Mouse (Mus musculus) heart, embryonic 11.5 days (tissue): Measurements from ENCODE around the gene Trabd2b. TPM values are rescaled to one million over a fixed set of nuclear protein-coding genes. Genes with fewer than 3 reads are reported as not detected.

ENCODE experiments used
- ATAC-seq: fragments of 200-750 bp; cut with Nextera tagmentation; replicated peaks from 2 replicates; pipeline ENCODE4 v1.8.0; 2017; ENCODE audit warnings: moderate library complexity; ENCODE audit not compliant: insufficient number of reproducible peaks, low FRiP score, low TSS enrichment
- H3K27ac ChIP-seq: fragments of 300-500 bp; sonication (generic); 2 replicates; pipeline ENCODE4 v1.5.1; 2014; ENCODE audit warnings: mild to moderate bottlenecking, low read depth, low read length
- H3K27me3 ChIP-seq: fragments of 300-500 bp; sonication (generic); 2 replicates; pipeline ENCODE4 v1.6.1; 2014; ENCODE audit warnings: mild to moderate bottlenecking, low read length, mixed read lengths; ENCODE audit not compliant: control insufficient read depth, insufficient read depth
- H3K36me3 ChIP-seq: fragments of 300-500 bp; sonication (generic); 2 replicates; pipeline ENCODE4 v1.6.1; 2014; ENCODE audit warnings: mild to moderate bottlenecking, low read length, moderate library complexity, mixed read lengths; ENCODE audit not compliant: control insufficient read depth, insufficient read depth
- H3K4me1 ChIP-seq: fragments of 300-500 bp; sonication (generic); 2 replicates; pipeline ENCODE4 v1.6.1; 2014; ENCODE audit warnings: low read length; ENCODE audit not compliant: control insufficient read depth, insufficient read depth
- H3K4me2 ChIP-seq: fragments of 300-500 bp; sonication (generic); 2 replicates; pipeline ENCODE4 v1.6.1; 2014; ENCODE audit warnings: mild to moderate bottlenecking, moderate library complexity
- H3K4me3 ChIP-seq: fragments of 300-500 bp; sonication (generic); 2 replicates; pipeline ENCODE4 v1.5.1; 2014; ENCODE audit warnings: low read depth, low read length
- H3K9ac ChIP-seq: fragments of 300-500 bp; sonication (generic); 2 replicates; pipeline ENCODE4 v1.6.1; 2014; ENCODE audit warnings: mild to moderate bottlenecking, low read depth, low read length, moderate library complexity
- H3K9me3 ChIP-seq: fragments of 300-500 bp; sonication (generic); replicated peaks from 2 replicates; pipeline ENCODE4 v1.6.1; 2016; ENCODE audit warnings: low read length; ENCODE audit not compliant: control insufficient read depth
- WGBS: fragments of 180-500 bp; shearing (Covaris S2); extraction: QIAGEN DNeasy Blood & Tissue Kit; methylation state at CpG from one replicate; pipeline ENCODE4 v1.1.7; 2014; ENCODE audit not compliant: insufficient replicate concordance; 5-methylcytosine and 5-hydroxymethylcytosine counted together
- polyA plus RNA-seq: library from polyadenylated mRNA; unstranded; fragments of >200 nt; fragmentation: Nextera tagmentation; extraction: Ambion mirVana; gene quantifications from 2 replicates; pipeline ENCODE4 v1.2.1, GENCODE M21; 2014

The Trabd2b gene
- polyA plus RNA-seq, 1 experiment from 2014 or later = 1.5 TPM

DNA sequence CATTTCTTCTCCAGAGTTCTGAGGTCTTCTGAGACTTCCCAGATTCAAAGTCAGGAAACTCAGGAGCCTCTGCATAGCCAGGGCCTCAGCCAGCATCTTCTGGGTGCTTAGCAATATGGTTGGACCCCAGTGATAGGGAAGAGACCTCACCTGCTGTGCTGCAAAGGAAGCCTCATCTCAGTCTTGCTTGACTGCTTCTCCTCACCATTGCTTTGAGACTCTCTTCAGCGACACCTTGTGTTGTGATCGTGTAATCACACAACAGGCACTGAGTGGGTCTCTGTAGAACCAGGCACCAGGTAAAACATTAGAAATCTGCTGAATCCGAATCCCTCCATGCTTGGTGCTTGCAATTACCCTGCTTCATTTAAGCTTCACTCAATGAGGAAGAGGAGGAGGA lies 230.6 kb downstream of the Trabd2b start:
- no peak overlapping the region for H3K27ac ChIP-seq
- H3K9ac ChIP-seq = no peak overlapping the region
- 9% methylated on average over 3 of the region's 3 CpGs for WGBS
- no peaks in the 10 kb centered on the region for H3K4me1 ChIP-seq
- no peak overlapping the region for H3K4me2 ChIP-seq
- no peak overlapping the region for H3K4me3 ChIP-seq
- no peaks in the 10 kb centered on the region for H3K36me3 ChIP-seq
- no peak for ATAC-seq
- peaks cover 47% of the 10 kb centered on the region for H3K27me3 ChIP-seq
- H3K9me3 ChIP-seq = no peaks in the 10 kb centered on the region

DNA sequence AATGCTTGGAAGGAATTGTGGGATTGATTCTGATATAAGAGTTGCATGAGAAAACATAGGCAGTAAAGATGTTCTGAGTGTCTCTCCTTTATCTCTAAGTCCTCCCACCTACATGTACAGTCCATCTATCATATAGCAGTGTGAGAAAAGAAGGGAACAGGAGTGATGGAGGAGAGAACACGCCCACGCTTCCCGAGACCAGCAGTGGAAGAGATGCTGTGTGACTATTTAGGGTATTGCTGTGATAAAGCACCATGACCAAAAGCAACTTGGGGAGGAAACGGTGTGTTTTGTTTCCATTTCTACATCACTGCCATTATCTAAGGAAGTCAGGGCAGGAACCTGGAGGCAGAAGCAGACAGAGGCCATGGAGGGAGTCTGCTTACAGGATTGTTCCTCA lies 235.9 kb downstream of the Trabd2b start:
- peaks cover 30% of the 10 kb centered on the region for H3K27me3 ChIP-seq
- 62% methylated on average over 4 of the region's 4 CpGs for WGBS
- no peak overlapping the region for H3K4me2 ChIP-seq
- ATAC-seq = no peak
- H3K4me1 ChIP-seq = no peaks in the 10 kb centered on the region
- no peaks in the 10 kb centered on the region for H3K9me3 ChIP-seq
- no peak overlapping the region for H3K4me3 ChIP-seq
- no peak overlapping the region for H3K27ac ChIP-seq
- H3K9ac ChIP-seq = no peak overlapping the region
- no peaks in the 10 kb centered on the region for H3K36me3 ChIP-seq

DNA sequence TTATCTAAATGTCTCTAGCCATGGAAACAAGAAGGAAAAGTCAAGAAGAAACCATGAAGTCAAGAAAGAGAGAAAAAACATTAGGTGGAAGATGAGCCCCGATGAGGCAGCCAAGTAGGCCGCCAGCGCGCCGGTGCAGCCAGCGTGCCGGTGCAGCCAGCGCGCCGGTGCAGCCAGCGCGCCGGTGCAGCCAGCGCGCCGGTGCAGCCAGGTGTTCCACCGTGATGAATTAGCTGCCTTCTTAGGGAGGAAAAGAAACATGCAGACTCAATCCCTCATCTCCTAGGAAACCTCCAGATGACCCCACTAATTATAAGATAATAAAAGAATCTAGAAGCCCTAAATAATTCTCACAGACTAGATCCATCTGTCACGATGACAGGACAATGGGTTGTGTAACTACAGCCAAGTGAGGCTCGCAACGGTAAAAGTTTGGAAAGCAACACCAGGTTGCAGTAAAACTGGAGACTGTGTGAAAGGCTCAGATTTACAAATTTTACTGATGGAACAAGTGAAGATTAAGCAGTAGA lies 237.2 kb downstream of the Trabd2b start:
- peaks cover 39% of the 10 kb centered on the region for H3K27me3 ChIP-seq
- no peak for ATAC-seq
- 72% methylated on average over 20 of the region's 20 CpGs for WGBS

DNA sequence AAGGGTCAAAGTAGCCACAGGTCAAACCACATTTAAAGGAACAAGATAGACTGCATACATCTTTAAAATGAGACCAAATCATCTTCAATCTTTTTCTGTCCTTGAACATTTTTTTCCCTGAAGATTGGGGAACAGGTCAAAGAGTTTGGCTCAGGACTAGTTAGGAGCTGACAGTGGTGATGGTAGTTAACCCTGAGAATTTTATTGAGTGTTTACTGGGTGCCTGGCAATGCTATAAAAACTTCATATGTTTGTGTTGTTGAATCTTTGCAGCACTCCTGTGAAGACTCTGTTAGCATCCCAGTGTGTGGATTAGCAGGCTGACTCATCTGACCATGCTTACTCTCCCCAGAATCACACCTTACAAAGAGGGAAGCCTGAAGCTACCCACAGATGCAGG lies 238.8 kb downstream of the Trabd2b start:
- H3K9me3 ChIP-seq = no peaks in the 10 kb centered on the region
- H3K27ac ChIP-seq = no peak overlapping the region
- no peaks in the 10 kb centered on the region for H3K36me3 ChIP-seq
- H3K27me3 ChIP-seq = peaks cover 41% of the 10 kb centered on the region
- H3K4me1 ChIP-seq = peaks cover 3% of the 10 kb centered on the region; the same call in 1 of the 2 replicates
- H3K9ac ChIP-seq = no peak overlapping the region
- ATAC-seq = no peak
- H3K4me2 ChIP-seq = no peak overlapping the region
- no peak overlapping the region for H3K4me3 ChIP-seq

More for the DNA sequence above, 237.2 kb downstream of the Trabd2b start:
- Histone ChIP-seq H3K27ac (no peak overlapping the region), H3K36me3 (no peaks in the 10 kb centered on the region), H3K9me3 (no peaks in the 10 kb centered on the region), H3K4me3 (no peak overlapping the region), H3K9ac (no peak overlapping the region), H3K4me2 (no peak overlapping the region), H3K4me1 (peaks cover 2% of the 10 kb centered on the region; the same call in 1 of the 2 replicates)

DNA sequence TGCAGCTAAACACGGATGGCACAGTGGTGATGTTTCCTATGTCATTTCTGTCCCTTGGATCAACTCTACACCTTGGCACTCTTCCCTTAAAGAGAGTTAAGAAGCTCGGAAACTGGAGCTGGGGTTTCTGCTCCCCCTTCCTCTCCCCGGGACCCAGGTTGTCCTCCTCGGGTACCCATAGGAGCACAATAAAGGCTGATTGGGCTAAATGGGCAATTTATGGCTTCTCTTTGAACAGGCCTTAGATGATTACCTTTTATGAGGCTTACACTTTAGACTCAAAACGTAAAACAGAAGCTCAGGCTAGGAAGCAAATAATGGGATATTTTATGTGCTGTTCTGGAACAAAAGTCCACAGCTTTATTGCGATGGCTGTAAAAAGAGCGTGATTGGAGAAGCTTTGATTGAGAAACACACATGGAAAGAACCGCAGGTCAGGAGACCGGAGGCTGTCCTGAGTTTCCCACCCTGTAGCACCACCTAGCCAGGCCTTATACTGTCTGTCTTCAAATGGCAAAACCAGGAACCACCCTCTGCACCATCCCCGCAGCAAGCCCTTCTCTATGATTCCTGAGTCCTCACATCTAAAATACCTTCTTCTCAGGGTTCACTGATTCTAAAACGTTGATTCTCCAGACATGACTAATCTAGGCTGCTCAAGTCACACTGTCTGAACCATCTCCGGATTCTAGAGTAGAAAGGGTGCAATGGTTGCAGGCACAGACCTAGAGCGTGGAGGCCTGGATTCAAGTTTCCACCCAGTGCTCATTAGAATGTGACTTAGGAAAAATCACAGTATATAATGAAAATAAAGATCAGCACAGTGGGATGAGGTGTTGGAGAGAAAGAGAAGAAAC lies 240.5 kb downstream of the Trabd2b start:
- 64% methylated on average over 13 of the region's 13 CpGs for WGBS
- Histone ChIP-seq H3K27ac (no peak overlapping the region), H3K4me3 (no peak overlapping the region), H3K4me2 (no peak overlapping the region), H3K9ac (no peak overlapping the region), H3K36me3 (no peaks in the 10 kb centered on the region), H3K9me3 (no peaks in the 10 kb centered on the region), H3K4me1 (peaks cover 5% of the 10 kb centered on the region; the same call in 1 of the 2 replicates), H3K27me3 (peaks cover 40% of the 10 kb centered on the region)
- ATAC-seq = no peak

DNA sequence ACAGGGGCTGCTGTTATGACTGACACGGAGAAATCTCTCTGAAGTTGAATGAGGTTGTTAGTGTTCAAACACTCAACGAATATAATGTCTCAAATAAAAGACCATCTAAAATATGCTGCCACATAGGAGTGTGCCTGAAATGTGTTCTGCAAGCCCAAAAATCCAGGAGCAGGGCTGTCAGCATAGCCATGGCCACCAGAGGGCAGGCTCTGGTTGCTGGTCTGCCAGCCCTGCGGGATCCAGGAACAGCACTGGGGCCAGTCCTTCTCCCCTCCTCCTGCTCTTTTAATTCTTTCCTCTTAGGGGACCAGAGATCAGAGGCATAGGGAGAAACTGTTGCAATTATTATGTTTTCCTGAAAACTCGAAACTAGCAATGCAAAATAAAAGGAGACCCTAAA lies 241.2 kb downstream of the Trabd2b start:
- Histone ChIP-seq H3K27me3 (peaks cover 40% of the 10 kb centered on the region), H3K9me3 (no peaks in the 10 kb centered on the region), H3K4me1 (peaks cover 5% of the 10 kb centered on the region; the same call in 1 of the 2 replicates), H3K4me2 (no peak overlapping the region), H3K4me3 (no peak overlapping the region), H3K9ac (no peak overlapping the region), H3K36me3 (no peaks in the 10 kb centered on the region), H3K27ac (no peak overlapping the region)
- ATAC-seq = no peak
- WGBS = 5% methylated on average over 4 of the region's 4 CpGs

DNA sequence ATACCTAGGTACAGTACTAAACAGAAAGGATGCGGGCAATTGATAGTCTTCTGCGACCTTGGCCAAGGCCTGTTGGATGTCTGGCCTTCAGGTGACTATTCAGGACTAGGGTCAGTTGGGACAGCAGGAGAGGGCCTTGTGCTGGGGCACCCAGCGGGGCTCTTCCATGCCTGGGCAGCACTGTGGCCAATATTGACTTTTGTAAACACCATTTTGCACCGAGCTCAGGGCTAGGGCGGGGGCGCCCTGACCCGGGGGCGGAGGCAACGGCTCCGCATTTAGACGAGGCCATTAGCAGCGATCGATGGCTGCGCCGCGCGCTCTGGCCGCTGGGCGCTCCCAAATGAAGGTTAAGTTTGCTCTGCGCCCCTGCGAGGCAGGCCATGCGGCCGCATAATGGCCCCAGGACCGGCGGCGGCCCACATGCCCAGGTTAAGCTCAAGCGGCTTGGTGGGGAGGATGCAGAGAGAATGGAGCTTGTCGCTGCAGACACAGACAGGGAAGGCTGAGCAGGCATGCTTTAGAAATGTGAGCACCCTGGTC lies 242.1 kb downstream of the Trabd2b start:
- H3K4me2 ChIP-seq = peak overlapping the region; percentile 40
- H3K27me3 ChIP-seq = peaks cover 40% of the 10 kb centered on the region
- no peak overlapping the region for H3K27ac ChIP-seq
- H3K9me3 ChIP-seq = no peaks in the 10 kb centered on the region
- H3K4me3 ChIP-seq = 0 out of 2 replicates have a peak overlapping the region, but pooled peaks have one; percentile 5
- no peak overlapping the region for H3K9ac ChIP-seq
- 9% methylated on average over 28 of the region's 28 CpGs for WGBS
- ATAC-seq = no peak
- H3K4me1 ChIP-seq = peaks cover 5% of the 10 kb centered on the region; the same call in 1 of the 2 replicates
- no peaks in the 10 kb centered on the region for H3K36me3 ChIP-seq

DNA sequence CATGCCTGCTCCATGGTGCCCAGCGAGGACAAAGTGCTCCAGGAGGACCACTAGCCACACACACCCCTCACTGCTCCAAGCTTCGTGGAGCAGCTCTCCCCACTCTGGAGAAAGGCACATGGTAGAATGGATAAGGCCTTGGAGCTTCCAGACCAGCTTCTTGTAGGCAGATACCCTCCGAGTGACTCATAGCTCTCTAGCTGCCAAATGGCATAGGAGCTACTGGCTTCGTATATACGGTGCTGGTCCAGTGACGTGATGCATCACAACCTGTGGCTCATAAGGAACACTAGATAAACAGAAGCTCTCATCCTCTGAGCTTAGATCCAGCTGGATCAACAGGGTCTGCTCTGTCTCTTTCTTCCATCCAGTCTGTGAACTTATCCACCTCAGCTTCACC lies 244.0 kb downstream of the Trabd2b start:
- H3K27me3 ChIP-seq = peaks cover 40% of the 10 kb centered on the region
- 70% methylated on average over 6 of the region's 6 CpGs for WGBS

More for the DNA sequence above, 244.0 kb downstream of the Trabd2b start:
- Histone ChIP-seq H3K4me1 (peaks cover 5% of the 10 kb centered on the region; the same call in 1 of the 2 replicates), H3K9me3 (no peaks in the 10 kb centered on the region), H3K36me3 (no peaks in the 10 kb centered on the region), H3K27ac (no peak overlapping the region), H3K9ac (no peak overlapping the region), H3K4me2 (no peak overlapping the region), H3K4me3 (no peak overlapping the region)
- ATAC-seq = no peak
